18 mouse cellular contexts compared by ENCODE assay signal in the genomic region with DNA sequence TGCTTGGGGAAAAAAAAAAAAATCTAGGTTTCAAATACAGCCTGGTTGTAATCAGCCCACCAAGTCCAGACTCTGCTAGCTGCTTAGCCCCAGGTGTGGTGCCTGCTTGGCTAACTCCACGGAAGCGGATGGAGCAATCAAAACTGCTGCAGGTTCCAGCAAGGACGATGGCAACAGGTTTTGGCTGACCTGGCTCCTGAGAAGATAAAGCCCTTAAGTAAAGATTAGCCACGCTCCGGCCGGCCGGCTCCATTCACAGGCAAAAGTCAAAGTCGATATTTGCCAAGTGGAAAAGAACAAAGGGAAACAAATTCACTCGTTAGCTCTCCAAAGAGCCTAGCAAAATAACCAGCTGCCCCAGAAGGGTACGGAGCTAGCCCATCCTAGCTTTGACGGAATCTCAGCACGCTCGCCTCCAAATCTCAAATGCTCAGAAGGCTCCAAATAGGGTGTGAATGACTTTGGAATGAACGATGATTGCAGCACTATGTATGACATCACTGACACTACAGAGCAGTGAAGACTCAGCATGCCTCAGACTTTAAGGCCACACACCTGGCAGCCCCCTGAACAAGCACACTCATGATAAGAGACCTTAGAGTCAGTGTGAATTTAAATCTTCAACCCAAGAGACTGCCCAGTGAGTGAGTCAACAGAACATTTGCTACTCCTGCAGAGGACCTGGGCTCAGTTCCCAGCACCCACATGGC.
DNase-seq lines count a peak whose midpoint lies in the region; ATAC-seq lines count a peak whose summit lies in the region.
"Had no signal": no experiment of that assay in that cellular context is flagged by ENCODE, and none has a peak within 500 bp of the region (broad histone marks: within the 10 kb centered on the region; RNA-seq: fewer than 3 reads in every experiment).

No protein-coding gene starts in this region.

- H3K27me3 ChIP-seq in intestine, embryonic 15.5 days (replicated peaks), result no peaks in the 10 kb centered on the region
- H3K27me3 ChIP-seq in stomach, embryonic 14.5 days (ENCODE audit: control insufficient read depth, insufficient read depth, low read length), result no peaks in the 10 kb centered on the region
- H3K27me3 ChIP-seq: limb, embryonic 12.5 days; neural tube, embryonic 13.5 days had no signal

- no peak overlapping the region for H3K4me3 ChIP-seq in intestine, embryonic 15.5 days (replicated peaks)
- no peak overlapping the region for H3K4me3 ChIP-seq in stomach, embryonic 14.5 days (ENCODE audit: low read depth, low read length)
- H3K4me3 ChIP-seq: gastrocnemius, adult 2 months; heart, adult 2 months; limb, embryonic 12.5 days; neural tube, embryonic 13.5 days had no signal

- ATAC-seq in intestine, embryonic 15.5 days, result peak; percentile 82
- ATAC-seq in stomach, embryonic 14.5 days (ENCODE audit: insufficient number of reproducible peaks, insufficient read depth, low FRiP score, low read depth), result peak; percentile 69
- ATAC-seq in erythroblast, adult 5-6 weeks (replicated peaks; ENCODE audit: low FRiP score, poor library complexity, severe bottlenecking), result no peak
- ATAC-seq: forebrain, embryonic 16.5 days had no signal

- no peak overlapping the region for H3K4me2 ChIP-seq in intestine, embryonic 15.5 days (replicated peaks)
- H3K4me2 ChIP-seq in stomach, embryonic 14.5 days (replicated peaks; ENCODE audit: low read depth, low read length), result no peak overlapping the region
- H3K4me2 ChIP-seq: limb, embryonic 12.5 days; neural tube, embryonic 13.5 days had no signal

- no peak overlapping the region for H3K9ac ChIP-seq in intestine, embryonic 15.5 days
- H3K9ac ChIP-seq in stomach, embryonic 14.5 days (replicated peaks; ENCODE audit: low read depth, low read length), result no peak overlapping the region
- H3K9ac ChIP-seq: limb, embryonic 12.5 days; neural tube, embryonic 13.5 days had no signal

- no peaks in the 10 kb centered on the region; the same call in 1 of the 2 replicates for H3K4me1 ChIP-seq in intestine, embryonic 15.5 days (replicated peaks)
- no peaks in the 10 kb centered on the region for H3K4me1 ChIP-seq in stomach, embryonic 14.5 days (ENCODE audit: control insufficient read depth, insufficient read depth, low read length)
- H3K4me1 ChIP-seq: limb, embryonic 12.5 days; neural tube, embryonic 13.5 days had no signal

- no peak overlapping the region for H3K27ac ChIP-seq in intestine, embryonic 15.5 days
- H3K27ac ChIP-seq in stomach, embryonic 14.5 days (ENCODE audit: low read length), result no peak overlapping the region
- H3K27ac ChIP-seq: gastrocnemius, adult 2 months; heart, adult 2 months; limb, embryonic 12.5 days; neural tube, embryonic 13.5 days had no signal

- peak; percentile 38 for DNase-seq in kidney, adult 11 months
- DNase-seq in kidney, postnatal 10 days, result no peak
- peak; percentile 41 to 57 for DNase-seq in kidney, postnatal 25 days
- DNase-seq in spleen, postnatal 4 days (ENCODE audit: low spot score in 2 of 2), result no peak
- DNase-seq in cerebellum, adult 8-10 months, result no peak
- DNase-seq: adrenal gland, adult 2 months; B cell, adult 2 months; cerebellum, adult 2 months; embryo, embryonic 11 days; gastrocnemius, adult 2 months; lung, postnatal 10 days had no signal

- 57% methylated on average over 14 of the region's 14 CpGs for WGBS in intestine, embryonic 15.5 days
- WGBS in stomach, embryonic 14.5 days, result 73% methylated on average over 14 of the region's 14 CpGs

- no peaks in the 10 kb centered on the region for H3K9me3 ChIP-seq in intestine, embryonic 15.5 days
- H3K9me3 ChIP-seq in stomach, embryonic 14.5 days (ENCODE audit: control insufficient read depth, low read depth, low read length), result no peaks in the 10 kb centered on the region
- H3K9me3 ChIP-seq: limb, embryonic 12.5 days; neural tube, embryonic 13.5 days had no signal

- no peaks in the 10 kb centered on the region; the same call in 1 of the 2 replicates for H3K36me3 ChIP-seq in intestine, embryonic 15.5 days
- no peaks in the 10 kb centered on the region for H3K36me3 ChIP-seq in stomach, embryonic 14.5 days (ENCODE audit: control insufficient read depth, insufficient read depth, low read length)
- H3K36me3 ChIP-seq: limb, embryonic 12.5 days; neural tube, embryonic 13.5 days had no signal

Comparison
In these comparisons a context has a peak if more than half of its experiments do, and no peak if none do; other contexts are left out.
1. DNase-seq: peak in kidney, adult 11 months (single experiment) and kidney, postnatal 25 days (2 of 2); none in kidney, postnatal 10 days (single experiment), spleen, postnatal 4 days (0 of 2) and cerebellum, adult 8-10 months (single experiment).